Mouse (Mus musculus) cerebellum, adult 2 months (tissue): ENCODE results near the gene Ncbp2. TPM values are rescaled to one million over a fixed set of nuclear protein-coding genes. Genes with fewer than 3 reads are reported as not detected.
A peak's percentile ranks its signal among the peaks of the same experiment; 100 is the strongest.

Experiments
- DNase-seq, 2 experiments: peaks; one replicate each; pipeline ENCODE4 v3.0.0; 2021
- H3K27ac ChIP-seq: fragments of 200-500 bp; 2 replicates; pipeline ENCODE4 v1.5.1; 2012; ENCODE audit warnings: low read length, control low read depth, inconsistent platforms; ENCODE audit not compliant: insufficient read depth
- H3K27me3 ChIP-seq: fragments of 200-500 bp; 2 replicates; pipeline ENCODE4 v1.6.1; 2012; ENCODE audit warnings: inconsistent platforms, mild to moderate bottlenecking, low read length, moderate library complexity; ENCODE audit not compliant: control insufficient read depth, insufficient read depth
- H3K4me1 ChIP-seq: fragments of 200-500 bp; 2 replicates; pipeline ENCODE4 v1.6.1; 2011; ENCODE audit warnings: low read length; ENCODE audit not compliant: control insufficient read depth, insufficient read depth
- H3K4me3 ChIP-seq: fragments of 200-500 bp; replicated peaks from 2 replicates; pipeline ENCODE3; 2011; ENCODE audit warnings: mild to moderate bottlenecking, low read depth, low read length, control low read depth; ENCODE audit not compliant: insufficient read depth
- CTCF ChIP-seq: fragments of 200-500 bp; IDR thresholded peaks from 2 replicates; pipeline ENCODE4 v1.5.1; 2011; ENCODE audit warnings: low read depth, mild to moderate bottlenecking, control low read depth, low read length, moderate library complexity, borderline replicate concordance; ENCODE audit not compliant: insufficient read depth
- POLR2A ChIP-seq: fragments of 200-500 bp; IDR thresholded peaks from 2 replicates; pipeline ENCODE4 v1.6.1; 2011; ENCODE audit warnings: low read length, control low read depth, borderline replicate concordance; ENCODE audit not compliant: insufficient read depth
- WGBS: fragments of 180-500 bp; shearing (Covaris S2); methylation state at CpG from one replicate; pipeline ENCODE4 v1.1.7; 2018; 5-methylcytosine and 5-hydroxymethylcytosine counted together
- polyA plus RNA-seq: library from polyadenylated mRNA; depleted of rRNA; stranded (reverse); fragments of >200 nt; gene quantifications from 2 replicates; pipeline ENCODE4 v1.2.3, GENCODE M21; 2012

The Ncbp2 gene
- polyA plus RNA-seq, 1 experiment = 86.5 TPM

DNA sequence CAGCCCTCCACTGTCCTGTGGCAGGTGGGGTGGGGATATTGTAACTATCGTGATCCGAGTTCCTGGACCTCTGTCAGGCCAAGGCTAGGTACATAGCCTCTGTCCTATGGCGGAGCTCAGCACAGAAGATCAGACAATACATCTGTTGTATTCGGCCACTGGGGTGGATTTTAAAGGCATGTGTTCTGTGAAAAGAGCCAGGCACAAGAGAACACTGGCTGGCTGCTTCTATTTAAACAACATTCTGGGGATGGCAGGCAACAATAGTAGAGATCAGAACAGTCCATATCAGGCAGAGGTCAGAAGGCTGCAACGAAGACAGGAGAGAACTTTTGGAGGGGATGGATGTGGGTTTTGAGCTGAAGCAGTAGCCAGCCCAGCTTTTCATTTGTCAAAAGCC lies 16.1 kb upstream of the Ncbp2 start:
- peak; percentile 29 to 36 for DNase-seq
- H3K27ac ChIP-seq = peak overlapping the region; percentile 37
- H3K4me1 ChIP-seq = peaks cover 4% of the 10 kb centered on the region
- H3K4me3 ChIP-seq = no peak overlapping the region
- no peaks in the 10 kb centered on the region for H3K27me3 ChIP-seq
- 57% methylated on average over 5 of the region's 5 CpGs for WGBS
- no peak for TF ChIP-seq CTCF
- no peak for TF ChIP-seq POLR2A

- Histone ChIP-seq H3K4me3 (peak overlapping the region; percentile 66), H3K27me3 (no peaks in the 10 kb centered on the region), H3K27ac (peak overlapping the region; percentile 96), H3K4me1 (peaks cover 4% of the 10 kb centered on the region)
- peak; percentile 79 for TF ChIP-seq POLR2A
- TF ChIP-seq CTCF = peak; percentile 87
- peak; percentile 92 to 95 for DNase-seq
- WGBS = under 1% methylated on average over 50 of the region's 50 CpGs
These were observed 15.2 kb upstream of the Ncbp2 start for GRCm38 (mm10) chr16:31932840-31933697.

GRCm38 (mm10) chr16:31933751-31934549 lies 14.4 kb upstream of the Ncbp2 start, which contains the start of gene Pigz:
Gene Pigz (plus strand): TSS chr16:31933851.
- TF ChIP-seq POLR2A (no peak; the same call in 1 of the 2 replicates), CTCF (no peak)
- DNase-seq = peak; percentile 89
- Histone ChIP-seq H3K27ac (peak within 1 kb of the TSS; percentile 96), H3K27me3 (no peaks in the 10 kb centered on the region), H3K4me3 (peak within 1 kb of the TSS; percentile 66), H3K4me1 (peaks cover 4% of the 10 kb centered on the region)
- 3% methylated on average over 42 of the region's 42 CpGs for WGBS

GRCm38 (mm10) chr16:31934550-31935010 lies 13.7 kb upstream of the Ncbp2 start:
- 34% methylated on average over 13 of the region's 13 CpGs for WGBS

GRCm38 (mm10) chr16:31935091-31935979 lies 13.0 kb upstream of the Ncbp2 start:
- Histone ChIP-seq H3K4me1 (peaks cover 4% of the 10 kb centered on the region), H3K4me3 (peak overlapping the region; percentile 66), H3K27me3 (no peaks in the 10 kb centered on the region), H3K27ac (peak overlapping the region; percentile 96)
- no peak for TF ChIP-seq CTCF
- no peak for TF ChIP-seq POLR2A
- WGBS = 12% methylated on average over 36 of the region's 36 CpGs
- DNase-seq = peak; percentile 36 to 45

More at GRCm38 (mm10) chr16:31934550-31935010, 13.7 kb upstream of the Ncbp2 start:
- DNase-seq = peak in 1 of 2 experiments; percentile 25
- TF ChIP-seq POLR2A = no peak
- no peak for TF ChIP-seq CTCF
- Histone ChIP-seq H3K4me1 (peaks cover 4% of the 10 kb centered on the region), H3K4me3 (peak overlapping the region; percentile 66), H3K27ac (peak overlapping the region; percentile 96), H3K27me3 (no peaks in the 10 kb centered on the region)

DNA sequence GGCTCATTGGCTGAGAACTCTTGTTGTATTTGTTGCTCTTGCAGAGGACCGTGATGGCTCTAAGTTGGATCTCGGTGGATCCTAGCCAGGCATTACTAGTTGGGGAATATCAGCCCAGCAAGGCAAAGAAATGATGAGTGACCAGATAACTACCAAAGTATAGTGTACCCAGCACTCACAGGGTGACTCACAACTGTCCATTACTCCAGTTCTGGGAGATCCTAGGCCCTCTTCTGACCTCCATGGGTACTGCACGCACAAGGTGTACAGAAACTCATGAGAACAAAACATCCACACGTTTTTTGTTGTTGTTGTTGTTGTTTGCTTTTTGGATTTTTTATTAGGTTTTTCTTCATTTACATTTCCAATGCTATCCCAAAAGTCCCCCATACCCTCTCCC lies 11.7 kb upstream of the Ncbp2 start:
- DNase-seq = no peak
- TF ChIP-seq POLR2A (no peak), CTCF (no peak)
- WGBS = 88% methylated on average over 4 of the region's 4 CpGs
- no peaks in the 10 kb centered on the region for H3K27me3 ChIP-seq
- no peak overlapping the region for H3K27ac ChIP-seq
- no peak overlapping the region for H3K4me3 ChIP-seq
- H3K4me1 ChIP-seq = peaks cover 4% of the 10 kb centered on the region

DNA sequence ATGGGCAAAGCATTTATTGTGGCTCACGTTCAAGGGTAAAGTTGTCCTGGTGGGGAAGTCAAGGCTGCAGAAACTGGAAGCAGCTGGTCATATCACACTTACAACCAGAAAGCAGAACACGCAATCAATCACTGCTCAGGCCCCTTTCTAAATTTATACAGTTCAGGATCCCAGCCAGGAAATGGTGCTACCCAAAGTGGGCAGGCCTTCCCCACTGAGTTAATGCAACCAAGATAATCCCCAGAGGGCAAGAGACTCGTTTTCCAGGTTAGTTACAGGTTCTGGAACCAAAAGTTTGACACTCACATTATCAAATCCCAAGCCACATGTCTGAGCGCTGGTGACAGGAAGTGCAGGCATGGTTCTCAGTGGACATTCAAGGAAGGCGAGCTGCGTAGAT lies 9.5 kb upstream of the Ncbp2 start:
- Histone ChIP-seq H3K27ac (no peak overlapping the region), H3K4me3 (no peak overlapping the region), H3K27me3 (no peaks in the 10 kb centered on the region), H3K4me1 (peaks cover 5% of the 10 kb centered on the region)
- 73% methylated on average over 6 of the region's 6 CpGs for WGBS
- DNase-seq = no peak
- no peak for TF ChIP-seq POLR2A
